Mouse (Mus musculus): Measurements from ENCODE around the gene Unkl.

DNA sequence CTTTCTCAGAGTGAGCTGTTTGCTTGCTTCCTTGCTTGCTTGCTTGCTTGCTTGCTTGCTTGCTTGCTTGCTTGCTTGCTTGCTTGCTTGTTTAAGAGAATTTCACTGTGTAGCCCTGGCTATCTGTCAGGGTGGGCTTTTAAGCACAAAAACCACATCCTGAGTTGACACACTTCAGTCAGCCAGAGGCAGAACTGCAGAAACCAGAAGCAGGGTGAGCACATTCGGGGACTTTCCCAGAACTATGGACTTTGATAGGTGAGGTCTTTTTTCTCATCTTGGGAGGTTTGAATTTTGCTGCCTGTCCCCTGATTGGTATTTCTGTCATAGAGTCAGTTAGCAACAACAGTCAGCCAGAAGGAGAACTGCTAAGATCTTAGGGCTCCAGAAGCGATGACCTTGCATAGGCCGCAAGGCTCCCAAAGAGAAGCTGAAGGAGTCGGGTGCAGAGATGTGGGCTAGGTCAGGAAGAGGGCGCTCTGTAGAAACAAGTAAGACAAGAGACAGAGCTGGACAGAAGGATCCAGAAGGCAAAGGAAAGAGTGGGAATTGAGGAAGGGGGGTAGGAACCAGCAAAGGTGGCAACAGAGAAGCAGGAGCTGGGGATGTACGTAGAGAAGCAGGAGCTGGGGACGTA, 36.5 kb downstream of the Unkl start:
- TF ChIP-seq CTCF (IDR thresholded peaks at IDR 0.05; ENCODE audit: insufficient read depth, low read depth, low read length): no peak
- no peak for TF ChIP-seq POLR2A (IDR thresholded peaks at IDR 0.05; ENCODE audit: insufficient read depth, low read depth, low read length)

Measured in olfactory bulb, adult 2 months (tissue).